Mouse (Mus musculus) cerebellum, adult 2 months (tissue): ENCODE measurements at regions not wholly inside any gene's neighbourhood (a gene's known extent, or its start where the extent isn't known, plus 50 kb on each side); places are given as distances from the start of the nearest gene placed in this dataset.

ENCODE experiments used
- DNase-seq, 2 experiments: peaks; one replicate each; pipeline ENCODE4 v3.0.0; 2021
- H3K27ac ChIP-seq: fragments of 200-500 bp; 2 replicates; pipeline ENCODE4 v1.5.1; 2012; ENCODE audit warnings: low read length, control low read depth, inconsistent platforms; ENCODE audit not compliant: insufficient read depth
- H3K27me3 ChIP-seq: fragments of 200-500 bp; 2 replicates; pipeline ENCODE4 v1.6.1; 2012; ENCODE audit warnings: inconsistent platforms, mild to moderate bottlenecking, low read length, moderate library complexity; ENCODE audit not compliant: control insufficient read depth, insufficient read depth
- H3K4me1 ChIP-seq: fragments of 200-500 bp; 2 replicates; pipeline ENCODE4 v1.6.1; 2011; ENCODE audit warnings: low read length; ENCODE audit not compliant: control insufficient read depth, insufficient read depth
- H3K4me3 ChIP-seq: fragments of 200-500 bp; replicated peaks from 2 replicates; pipeline ENCODE3; 2011; ENCODE audit warnings: mild to moderate bottlenecking, low read depth, low read length, control low read depth; ENCODE audit not compliant: insufficient read depth
- CTCF ChIP-seq: fragments of 200-500 bp; IDR thresholded peaks from 2 replicates; pipeline ENCODE4 v1.5.1; 2011; ENCODE audit warnings: low read depth, mild to moderate bottlenecking, control low read depth, low read length, moderate library complexity, borderline replicate concordance; ENCODE audit not compliant: insufficient read depth
- POLR2A ChIP-seq: fragments of 200-500 bp; IDR thresholded peaks from 2 replicates; pipeline ENCODE4 v1.6.1; 2011; ENCODE audit warnings: low read length, control low read depth, borderline replicate concordance; ENCODE audit not compliant: insufficient read depth
- WGBS: fragments of 180-500 bp; shearing (Covaris S2); methylation state at CpG from one replicate; pipeline ENCODE4 v1.1.7; 2018; 5-methylcytosine and 5-hydroxymethylcytosine counted together

DNA sequence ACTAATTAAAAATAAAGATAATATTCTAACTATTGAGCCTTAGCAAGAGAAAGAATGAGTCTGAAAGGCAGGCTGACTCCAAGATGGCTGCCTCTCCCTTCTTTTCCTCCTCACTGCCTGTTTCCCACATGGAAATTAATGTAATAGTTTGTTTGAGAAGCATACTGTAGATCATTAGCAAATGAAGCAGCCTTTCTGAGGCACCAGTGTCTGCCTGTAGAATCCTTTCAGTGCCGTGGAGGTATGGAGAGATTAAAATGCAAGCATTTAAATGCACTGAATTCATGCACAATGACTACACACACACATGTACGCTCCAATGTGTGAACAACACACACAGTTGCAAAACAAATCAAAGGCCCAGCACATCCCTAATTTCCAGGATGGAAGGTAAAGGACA, 159.5 kb upstream of the Tmem161b start:
- Histone ChIP-seq H3K4me1 (peaks cover 26% of the 10 kb centered on the region), H3K4me3 (no peak overlapping the region), H3K27ac (peak overlapping the region; percentile 96), H3K27me3 (no peaks in the 10 kb centered on the region)
- WGBS = 10% methylated on average over 2 of the region's 2 CpGs
- TF ChIP-seq POLR2A (no peak), CTCF (no peak)
- peak in 1 of 2 experiments; percentile 47 for DNase-seq

DNA sequence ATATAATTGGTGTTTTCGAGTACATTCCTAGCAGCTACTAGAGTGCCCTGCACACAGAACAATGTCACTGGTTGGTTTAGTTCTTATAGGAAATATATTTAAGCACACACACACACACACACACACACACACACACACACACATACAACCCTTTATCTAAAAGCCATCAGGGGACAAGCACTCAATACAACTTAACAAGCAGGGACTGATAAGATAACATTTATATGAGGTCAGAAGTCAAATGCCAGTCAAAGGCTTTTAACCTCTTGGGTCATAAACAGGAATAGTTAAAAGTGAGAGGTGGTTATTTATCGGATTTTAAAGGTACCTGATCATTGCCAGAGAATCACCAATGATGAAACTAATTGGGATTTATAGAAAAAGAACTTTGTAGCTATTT, 158.7 kb upstream of the Tmem161b start:
- H3K27me3 ChIP-seq = no peaks in the 10 kb centered on the region
- 18% methylated on average over 2 of the region's 2 CpGs for WGBS
- no peak for DNase-seq
- no peak for TF ChIP-seq POLR2A
- no peak for TF ChIP-seq CTCF
- H3K4me3 ChIP-seq = no peak overlapping the region
- no peak overlapping the region for H3K27ac ChIP-seq
- H3K4me1 ChIP-seq = peaks cover 26% of the 10 kb centered on the region

DNA sequence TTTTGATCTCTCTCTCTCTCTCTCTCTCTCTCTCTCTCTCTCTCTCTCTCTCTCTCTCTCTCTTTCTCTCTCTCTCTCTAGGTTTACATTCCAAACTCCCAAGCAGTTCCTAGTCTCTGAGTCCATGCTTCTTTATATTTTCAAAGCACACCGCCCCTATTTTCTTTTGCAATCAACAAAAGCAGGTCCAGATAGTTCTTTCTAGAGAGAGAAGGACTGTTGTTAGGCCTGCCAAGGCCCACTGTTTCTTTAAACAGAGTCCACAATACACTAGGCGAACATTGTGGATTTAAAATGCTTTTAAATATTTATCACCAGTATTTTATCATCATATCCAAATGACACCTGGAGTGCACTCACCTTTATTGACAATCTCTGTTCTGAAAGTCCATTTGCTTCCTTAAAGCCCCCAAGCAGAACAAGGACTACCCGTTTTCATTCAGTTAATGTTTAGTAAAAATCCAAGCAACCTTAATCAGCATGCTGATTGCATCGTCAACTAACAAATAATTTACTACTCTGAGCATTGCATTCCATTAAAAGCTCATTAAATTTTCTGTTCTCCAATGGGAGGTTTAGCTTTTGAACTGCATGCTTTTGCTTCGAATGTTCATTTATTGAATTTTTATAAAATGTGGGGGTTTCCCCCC, 157.7 kb upstream of the Tmem161b start:
- peak overlapping the region; percentile 63; the same call in 1 of the 2 replicates for H3K27ac ChIP-seq
- peaks cover 23% of the 10 kb centered on the region for H3K4me1 ChIP-seq
- peak in 1 of 2 experiments; percentile 45 for DNase-seq
- no peaks in the 10 kb centered on the region for H3K27me3 ChIP-seq
- H3K4me3 ChIP-seq = no peak overlapping the region
- TF ChIP-seq POLR2A (no peak), CTCF (no peak)
- WGBS = 16% methylated on average over 5 of the region's 5 CpGs

DNA sequence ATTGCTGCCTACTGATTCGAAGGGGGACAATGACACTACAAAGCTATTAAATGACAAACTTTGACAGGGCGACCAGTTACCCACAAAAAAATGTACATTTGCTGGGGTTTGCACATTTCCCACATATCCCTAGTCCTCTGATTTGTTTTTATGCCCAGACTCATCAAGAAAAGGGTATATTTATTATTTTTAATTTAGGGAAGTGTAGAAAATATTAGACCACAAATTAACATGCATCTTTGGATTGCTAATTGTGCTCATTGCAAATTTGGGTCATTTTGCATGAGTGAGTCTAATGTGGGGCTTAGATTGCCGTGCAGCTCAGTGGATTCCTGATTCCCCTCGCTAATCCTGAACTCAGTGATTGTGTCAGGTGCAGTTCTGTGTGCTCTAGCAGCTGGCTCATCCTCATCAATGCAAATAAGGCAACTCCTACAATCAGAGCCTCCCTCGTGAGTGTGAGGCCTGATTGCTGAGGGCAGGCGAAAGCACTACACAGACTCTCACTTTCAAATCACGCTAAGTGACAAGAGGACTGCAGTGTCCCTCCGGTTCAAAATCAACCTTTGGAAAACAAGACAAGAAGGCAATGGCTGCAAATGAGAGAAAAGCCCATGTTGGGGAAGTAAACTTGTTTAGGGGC, 156.7 kb upstream of the Tmem161b start:
- 21% methylated on average over 8 of the region's 8 CpGs for WGBS
- Histone ChIP-seq H3K27ac (peak overlapping the region; percentile 95), H3K4me1 (peaks cover 19% of the 10 kb centered on the region), H3K4me3 (peak overlapping the region; percentile 11), H3K27me3 (no peaks in the 10 kb centered on the region)
- TF ChIP-seq POLR2A (peak; percentile 14; the same call in 1 of the 2 replicates), CTCF (no peak)
- DNase-seq = peak; percentile 61 to 64

DNA sequence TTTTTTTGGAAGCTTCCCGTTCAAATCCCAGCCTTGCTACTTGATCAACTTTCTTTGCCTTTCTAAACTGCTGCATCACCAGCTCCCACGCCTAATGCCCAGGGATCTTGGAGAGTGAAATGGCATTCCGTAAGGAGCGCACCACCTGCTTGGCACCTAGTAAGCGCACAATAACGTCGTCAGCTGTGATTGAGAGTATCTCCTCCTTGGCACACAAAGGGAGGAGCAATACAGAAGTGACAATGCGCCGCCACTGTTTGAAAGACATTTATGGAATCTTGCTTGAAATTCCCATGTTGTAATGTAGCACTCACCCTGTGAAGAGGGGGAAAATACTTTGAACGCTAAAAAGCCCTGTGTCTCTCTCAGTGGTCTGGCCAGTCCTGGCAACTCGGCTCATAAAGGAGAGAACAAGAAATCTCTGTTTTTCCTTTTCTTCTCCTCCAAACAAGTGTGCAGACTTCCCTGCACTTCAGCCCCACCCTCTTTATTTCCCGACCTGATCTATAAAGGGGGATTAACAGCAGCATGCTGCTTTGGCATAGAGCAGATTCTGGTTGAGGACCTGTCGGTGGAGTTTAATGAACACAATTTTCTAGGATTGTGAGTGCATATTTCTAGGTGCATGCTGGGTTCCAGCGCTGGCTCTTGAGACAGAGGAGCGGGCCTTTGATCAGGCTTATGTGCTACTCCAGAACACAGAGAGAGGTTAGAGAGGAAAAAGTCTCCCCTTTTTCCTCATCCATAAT, 155.7 kb upstream of the Tmem161b start:
- peak; percentile 51 to 56 for DNase-seq

DNA sequence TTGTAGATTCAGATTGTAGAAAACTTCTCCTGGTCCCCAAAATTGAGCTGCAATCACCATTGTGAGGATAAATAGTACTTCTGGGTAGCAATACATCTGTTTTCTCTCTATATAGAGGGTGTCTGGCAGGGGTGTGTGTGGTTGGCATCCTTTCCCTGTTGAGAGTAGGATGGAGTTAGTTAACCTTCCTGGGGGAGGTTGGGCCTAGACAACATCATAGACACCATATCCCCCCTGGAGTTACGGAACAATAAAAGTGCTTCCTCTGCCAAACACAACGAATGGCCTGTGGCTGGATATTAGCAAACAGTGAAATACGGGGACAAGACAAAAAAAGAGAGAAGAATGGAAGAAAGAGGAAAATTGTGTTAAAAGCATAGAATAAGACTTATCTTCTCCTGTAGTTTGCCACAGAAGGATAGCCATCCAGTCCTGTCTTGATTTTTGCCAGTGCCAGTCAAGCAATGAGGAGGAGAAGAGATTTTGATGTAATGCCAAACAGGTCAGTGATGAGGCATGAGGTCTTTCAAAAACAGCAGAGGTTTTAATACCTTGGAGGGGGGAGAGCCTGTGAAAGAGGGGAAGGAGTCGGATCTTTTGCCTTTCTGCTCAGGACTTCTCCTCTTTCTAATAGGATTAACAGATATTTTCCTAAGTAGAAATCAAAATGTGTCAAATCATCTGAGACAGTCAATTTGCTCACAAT, 155.0 kb upstream of the Tmem161b start:
- peaks cover 12% of the 10 kb centered on the region for H3K4me1 ChIP-seq
- H3K27ac ChIP-seq = peak overlapping the region; percentile 40; the same call in 1 of the 2 replicates
- no peak overlapping the region for H3K4me3 ChIP-seq
- peak in 1 of 2 experiments; percentile 54 for DNase-seq
- no peaks in the 10 kb centered on the region for H3K27me3 ChIP-seq
- TF ChIP-seq POLR2A = no peak
- TF ChIP-seq CTCF = no peak
- WGBS = 33% methylated on average over 4 of the region's 4 CpGs

More for the DNA sequence above, 155.7 kb upstream of the Tmem161b start:
- 18% methylated on average over 15 of the region's 15 CpGs for WGBS
- TF ChIP-seq CTCF (no peak), POLR2A (no peak)
- H3K27me3 ChIP-seq = no peaks in the 10 kb centered on the region
- H3K4me3 ChIP-seq = peak overlapping the region; percentile 24
- peak overlapping the region; percentile 70 for H3K27ac ChIP-seq
- H3K4me1 ChIP-seq = peaks cover 16% of the 10 kb centered on the region

DNA sequence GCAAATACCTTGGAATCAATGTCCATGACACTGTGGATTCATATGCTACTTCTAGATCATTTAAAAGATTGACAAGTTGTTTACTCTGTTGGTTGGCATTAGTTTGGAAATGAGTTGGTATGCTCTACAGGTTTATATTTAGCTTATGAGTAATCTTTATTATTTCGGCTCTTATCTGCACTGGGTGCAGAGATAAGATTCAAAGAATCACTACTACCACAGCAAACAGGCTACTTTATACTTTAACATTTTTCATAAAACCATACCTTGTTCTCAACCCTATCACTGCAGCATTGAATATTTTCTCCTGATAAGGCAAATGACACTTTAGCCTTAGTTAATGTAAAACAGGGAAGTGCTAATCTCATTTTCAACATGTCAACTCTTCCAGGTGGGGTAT, 153.7 kb upstream of the Tmem161b start:
- H3K4me1 ChIP-seq = peaks cover 12% of the 10 kb centered on the region
- H3K4me3 ChIP-seq = no peak overlapping the region
- DNase-seq = no peak
- no peak overlapping the region for H3K27ac ChIP-seq
- TF ChIP-seq CTCF = no peak
- TF ChIP-seq POLR2A = no peak
- no peaks in the 10 kb centered on the region for H3K27me3 ChIP-seq
- WGBS = 73% methylated on average over 1 of the region's 1 CpGs
